Mouse (Mus musculus): Measurements from ENCODE around the gene Ubr3. TPM values are rescaled to one million over a fixed set of nuclear protein-coding genes. Genes with fewer than 3 reads are reported as not detected.

The Ubr3 gene
- polyA plus RNA-seq, 1 experiment = 20.8 TPM

DNA sequence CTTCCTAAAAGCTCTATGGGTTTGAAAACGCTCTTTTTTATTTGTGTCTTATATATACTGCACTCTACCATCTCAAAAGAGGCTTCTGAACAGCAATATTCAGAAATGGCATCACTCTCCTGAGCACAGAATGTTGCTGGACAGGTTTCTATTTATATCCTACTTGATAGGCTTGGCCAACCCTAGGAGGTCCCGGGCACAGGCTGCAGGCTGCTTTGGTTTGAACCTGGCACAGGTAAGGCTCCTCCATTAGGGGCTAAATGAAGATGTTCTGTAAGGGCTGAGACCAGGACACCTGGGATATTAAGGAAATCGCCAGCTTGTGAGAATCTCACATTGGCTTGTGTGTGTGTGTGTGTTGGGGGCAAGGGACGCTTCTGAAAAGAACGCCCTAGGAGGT is 172.8 kb downstream of the Ubr3 start:
- 82% methylated on average over 5 of the region's 5 CpGs for WGBS
- no peak overlapping the region for H3K27ac ChIP-seq (ENCODE audit: control insufficient read depth, insufficient read depth, low read depth, low read length, poor library complexity)
- no peaks in the 10 kb centered on the region for H3K4me1 ChIP-seq (ENCODE audit: control insufficient read depth, insufficient read depth, low read length)
- no peak for TF ChIP-seq CTCF (IDR thresholded peaks at IDR 0.05; ENCODE audit: control insufficient read depth, insufficient read depth, low read length)
- H3K4me3 ChIP-seq (replicated peaks; ENCODE audit: control insufficient read depth, low read depth, low read length) = no peak overlapping the region

Other genes starting within 250 kb of the Ubr3 start
- gene Klhl41, start 227.1 kb upstream of the Ubr3 start, polyA plus RNA-seq (2011; ENCODE audit: insufficient read depth, insufficient read length, low replicate concordance, missing spikeins) = 0.60 TPM in 1 of 2 replicates, not detected in the other
- gene Fastkd1, start 183.7 kb upstream of the Ubr3 start, polyA plus RNA-seq (2011; ENCODE audit: insufficient read depth, insufficient read length, low replicate concordance, missing spikeins) = 2.0 and 5.9 TPM in 2 replicates
- 43.1 and 83.4 TPM in 2 replicates for gene Ppig, start 174.7 kb upstream of the Ubr3 start, polyA plus RNA-seq (2011; ENCODE audit: insufficient read depth, insufficient read length, low replicate concordance, missing spikeins)
- 1.1 and 1.9 TPM in 2 replicates for gene Ccdc173, start 107.7 kb upstream of the Ubr3 start, polyA plus RNA-seq (2011; ENCODE audit: insufficient read depth, insufficient read length, low replicate concordance, missing spikeins)
- gene Phospho2, start 107.6 kb upstream of the Ubr3 start, polyA plus RNA-seq (2011; ENCODE audit: insufficient read depth, insufficient read length, low replicate concordance, missing spikeins) = 6.6 and 13.8 TPM in 2 replicates
- gene Klhl23, start 75.3 kb upstream of the Ubr3 start, polyA plus RNA-seq (2011; ENCODE audit: insufficient read depth, insufficient read length, low replicate concordance, missing spikeins) = 4.9 and 6.2 TPM in 2 replicates
- gene Ssb, start 35.7 kb upstream of the Ubr3 start, polyA plus RNA-seq (2011; ENCODE audit: insufficient read depth, insufficient read length, low replicate concordance, missing spikeins) = 186 and 240 TPM in 2 replicates
- 8.8 and 10.8 TPM in 2 replicates for gene Mettl5, start 11.6 kb upstream of the Ubr3 start, polyA plus RNA-seq (2011; ENCODE audit: insufficient read depth, insufficient read length, low replicate concordance, missing spikeins)
- not detected in 2 replicates for gene Myo3b, start 141.9 kb downstream of the Ubr3 start, polyA plus RNA-seq (2011; ENCODE audit: insufficient read depth, insufficient read length, low replicate concordance, missing spikeins)